Mouse (Mus musculus) liver, embryonic 14.5 days (tissue): ENCODE measurements at regions not wholly inside any gene's neighbourhood (a gene's known extent, or its start where the extent isn't known, plus 50 kb on each side); places are given as distances from the start of the nearest gene placed in this dataset.

Source experiments
- ATAC-seq: fragments of 200-750 bp; cut with Nextera tagmentation; 2 replicates; pipeline ENCODE4 v1.8.0; 2017; ENCODE audit warnings: moderate number of reproducible peaks, mild to moderate bottlenecking, moderate library complexity; ENCODE audit not compliant: insufficient read depth
- DNase-seq, 3 experiments: peaks; one replicate each; pipeline ENCODE4 v3.0.0-alpha.2; 2012 to 2013; ENCODE audit warnings: low read depth in 3 of 3, low spot score in 3 of 3
- H3K27ac ChIP-seq: fragments of 300-500 bp; sonication (generic); 2 replicates; pipeline ENCODE4 v1.5.1; 2014; ENCODE audit warnings: moderate library complexity, mild to moderate bottlenecking, control low read depth, inconsistent platforms
- H3K27me3 ChIP-seq: fragments of 300-500 bp; sonication (generic); 2 replicates; pipeline ENCODE4 v1.6.1; 2014; ENCODE audit warnings: mild to moderate bottlenecking, low read length, moderate library complexity; ENCODE audit not compliant: control insufficient read depth, insufficient read depth
- H3K36me3 ChIP-seq: fragments of 300-500 bp; sonication (generic); replicated peaks from 2 replicates; pipeline ENCODE4 v1.6.1; 2014; ENCODE audit warnings: low read depth; ENCODE audit not compliant: control insufficient read depth, insufficient read depth
- H3K4me1 ChIP-seq, 2 experiments: fragments of 200-500 bp in 1 of 2; fragments of 300-500 bp in 1 of 2; sonication (generic) in 1 of 2; replicated peaks; 2 replicates each; pipeline ENCODE4 v1.6.1; 2012 to 2014; ENCODE audit warnings: antibody characterized with exemption in 1 of 2, inconsistent platforms in 1 of 2, low read length in 1 of 2; ENCODE audit not compliant: control insufficient read depth in 2 of 2, insufficient read depth in 2 of 2
- H3K4me2 ChIP-seq: fragments of 300-500 bp; sonication (generic); 2 replicates; pipeline ENCODE4 v1.6.1; 2014; ENCODE audit warnings: low read depth, mild to moderate bottlenecking, control low read depth, moderate library complexity
- H3K4me3 ChIP-seq, 2 experiments: fragments of 200-500 bp in 1 of 2; fragments of 300-500 bp in 1 of 2; sonication (generic) in 1 of 2; 2 replicates each; pipeline ENCODE4 v1.5.1; 2012 to 2014; ENCODE audit warnings: low read depth in 2 of 2, low read length in 2 of 2, mild to moderate bottlenecking in 2 of 2, control low read depth in 1 of 2, inconsistent platforms in 1 of 2, moderate library complexity in 1 of 2; ENCODE audit not compliant: insufficient read depth in 1 of 2
- H3K9ac ChIP-seq: fragments of 300-500 bp; sonication (generic); replicated peaks from 2 replicates; pipeline ENCODE4 v1.6.1; 2014; ENCODE audit warnings: mild to moderate bottlenecking, control low read depth, moderate library complexity
- H3K9me3 ChIP-seq: fragments of 300-500 bp; sonication (generic); 2 replicates; pipeline ENCODE4 v1.6.1; 2016; ENCODE audit warnings: low read length, mixed read lengths; ENCODE audit not compliant: control insufficient read depth
- CTCF ChIP-seq: IDR thresholded peaks from 2 replicates; pipeline ENCODE4 v1.5.1; 2016; ENCODE audit warnings: antibody characterized with exemption, low read depth, control low read depth
- EP300 ChIP-seq: IDR thresholded peaks from 2 replicates; pipeline ENCODE4 v1.6.1; 2016; ENCODE audit warnings: antibody characterized with exemption, low read depth
- WGBS: fragments of 180-500 bp; shearing (Covaris S2); extraction: QIAGEN DNeasy Blood & Tissue Kit; methylation state at CpG from one replicate; pipeline ENCODE4 v1.1.7; 2014; ENCODE audit not compliant: insufficient replicate concordance; 5-methylcytosine and 5-hydroxymethylcytosine counted together

DNA sequence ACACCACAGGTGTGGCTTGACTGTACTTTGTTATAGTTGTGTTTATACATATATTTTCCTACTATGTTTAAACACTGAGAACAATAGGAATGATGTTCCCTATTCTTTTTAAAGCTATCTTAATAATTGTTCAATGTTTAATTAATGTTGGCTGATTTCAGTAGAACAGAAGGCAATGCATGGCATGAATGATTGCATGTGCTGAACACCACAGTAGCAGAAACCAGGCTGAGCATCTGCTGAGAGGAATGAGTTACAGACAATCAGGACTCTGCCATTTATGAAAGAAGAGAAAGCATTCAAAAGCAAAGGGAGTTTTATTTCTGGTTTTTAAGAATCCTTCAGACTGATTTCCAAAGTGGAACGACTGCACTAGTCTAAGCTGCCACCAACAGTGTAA lies 794.4 kb upstream of the Intu start:
- TF ChIP-seq CTCF (no peak), EP300 (no peak)
- H3K9me3 ChIP-seq = no peaks in the 10 kb centered on the region
- no peak overlapping the region for H3K9ac ChIP-seq
- H3K27me3 ChIP-seq = no peaks in the 10 kb centered on the region
- ATAC-seq (no peak), DNase-seq (no peak)
- no peaks in the 10 kb centered on the region for H3K4me1 ChIP-seq
- H3K36me3 ChIP-seq = no peaks in the 10 kb centered on the region
- no peak overlapping the region for H3K27ac ChIP-seq
- WGBS = 27% methylated on average over 1 of the region's 1 CpGs
- H3K4me2 ChIP-seq = no peak overlapping the region
- no peak overlapping the region for H3K4me3 ChIP-seq

GRCm38 (mm10) chr3:39745947-39746346 lies 785.1 kb upstream of the Intu start:
- DNase-seq = no peak
- no peaks in the 10 kb centered on the region for H3K36me3 ChIP-seq
- H3K27ac ChIP-seq = no peak overlapping the region
- no peaks in the 10 kb centered on the region for H3K4me1 ChIP-seq
- ATAC-seq = no peak
- H3K4me3 ChIP-seq = no peak overlapping the region
- no peaks in the 10 kb centered on the region for H3K27me3 ChIP-seq
- TF ChIP-seq CTCF = no peak
- TF ChIP-seq EP300 = no peak
- WGBS = 58% methylated on average over 2 of the region's 2 CpGs
- no peak overlapping the region for H3K4me2 ChIP-seq
- no peaks in the 10 kb centered on the region for H3K9me3 ChIP-seq
- H3K9ac ChIP-seq = no peak overlapping the region

DNA sequence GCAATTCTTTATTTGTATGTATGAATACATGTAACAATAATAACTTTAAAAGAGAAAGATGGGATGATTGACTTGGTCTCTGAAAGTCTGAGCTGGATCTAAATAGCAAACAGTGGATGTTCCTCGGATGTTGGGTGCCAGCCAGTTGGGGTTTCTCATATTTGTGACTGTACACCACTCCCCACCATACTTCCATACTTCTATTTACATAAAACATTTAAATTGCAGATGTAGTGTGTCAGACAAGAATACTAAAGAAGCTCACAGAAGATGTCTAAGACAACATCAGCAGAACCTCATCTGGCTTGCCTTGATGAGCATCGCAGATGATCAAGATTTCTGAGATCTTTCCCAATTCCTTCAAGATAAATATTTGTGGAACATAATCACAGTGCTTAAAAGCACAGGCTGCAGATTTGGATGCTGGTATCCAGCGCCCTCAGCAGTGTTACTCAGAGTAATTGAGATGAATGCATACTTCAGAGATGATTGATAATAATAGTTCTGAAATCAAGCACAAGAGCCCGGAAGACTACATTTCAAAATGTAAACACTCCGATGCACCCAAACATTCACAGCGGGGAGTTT lies 762.0 kb upstream of the Intu start:
- no peak overlapping the region for H3K9ac ChIP-seq
- no peak overlapping the region for H3K4me2 ChIP-seq
- TF ChIP-seq EP300 = no peak
- TF ChIP-seq CTCF = no peak
- WGBS = 63% methylated on average over 6 of the region's 6 CpGs
- no peaks in the 10 kb centered on the region for H3K27me3 ChIP-seq
- ATAC-seq (no peak), DNase-seq (no peak)
- H3K27ac ChIP-seq = no peak overlapping the region
- H3K36me3 ChIP-seq = no peaks in the 10 kb centered on the region
- no peaks in the 10 kb centered on the region for H3K4me1 ChIP-seq
- H3K4me3 ChIP-seq = no peak overlapping the region
- no peaks in the 10 kb centered on the region for H3K9me3 ChIP-seq

- H3K4me2 ChIP-seq = no peak overlapping the region
Measured at GRCm38 (mm10) chr3:39776278-39777039, 754.6 kb upstream of the Intu start.

GRCm38 (mm10) chr3:39779690-39780218 lies 751.3 kb upstream of the Intu start:
- ATAC-seq (no peak), DNase-seq (no peak)
- Histone ChIP-seq H3K4me1 (no peaks in the 10 kb centered on the region), H3K9ac (no peak overlapping the region), H3K27me3 (no peaks in the 10 kb centered on the region), H3K9me3 (no peaks in the 10 kb centered on the region), H3K4me3 (no peak overlapping the region), H3K27ac (no peak overlapping the region), H3K36me3 (no peaks in the 10 kb centered on the region), H3K4me2 (no peak overlapping the region)
- WGBS = 40% methylated on average over 6 of the region's 6 CpGs
- no peak for TF ChIP-seq CTCF
- no peak for TF ChIP-seq EP300

More at GRCm38 (mm10) chr3:39776278-39777039, 754.6 kb upstream of the Intu start:
- H3K27ac ChIP-seq = no peak overlapping the region
- no peaks in the 10 kb centered on the region for H3K36me3 ChIP-seq
- TF ChIP-seq EP300 = no peak
- TF ChIP-seq CTCF = no peak
- ATAC-seq = no peak
- DNase-seq = no peak
- H3K9me3 ChIP-seq = no peaks in the 10 kb centered on the region
- H3K27me3 ChIP-seq = no peaks in the 10 kb centered on the region
- 62% methylated on average over 7 of the region's 7 CpGs for WGBS
- H3K4me3 ChIP-seq = no peak overlapping the region
- no peak overlapping the region for H3K9ac ChIP-seq
- H3K4me1 ChIP-seq = no peaks in the 10 kb centered on the region
